Mouse (Mus musculus) retina, embryonic 14.5 days (tissue): ENCODE data around the gene Cdh15.

Source experiments
- DNase-seq: peaks from one replicate; pipeline ENCODE4 v3.0.0-alpha.2; 2015; ENCODE audit warnings: low spot score

Cdh15 gene

GRCm38 (mm10) chr8:122836696-122837095 lies 11.1 kb upstream of the Cdh15 start:
- no peak for DNase-seq

GRCm38 (mm10) chr8:122844161-122844560 lies 3.6 kb upstream of the Cdh15 start:
- no peak for DNase-seq

- no peak for DNase-seq
These were observed 2.1 kb upstream of the Cdh15 start for GRCm38 (mm10) chr8:122845662-122846061.

- no peak for DNase-seq
These were observed 1.6 kb downstream of the Cdh15 start for GRCm38 (mm10) chr8:122849152-122849910.

GRCm38 (mm10) chr8:122850641-122851240 lies 3.0 kb downstream of the Cdh15 start:
- no peak for DNase-seq

- no peak for DNase-seq
These were observed 4.2 kb downstream of the Cdh15 start for GRCm38 (mm10) chr8:122851692-122852545.

GRCm38 (mm10) chr8:122852546-122852905 lies 4.8 kb downstream of the Cdh15 start:
- DNase-seq = no peak

- DNase-seq = peak; percentile 57
These were observed 5.6 kb downstream of the Cdh15 start for GRCm38 (mm10) chr8:122853340-122853771.

- DNase-seq = no peak
These were observed 6.6 kb downstream of the Cdh15 start for GRCm38 (mm10) chr8:122854388-122854787.

- no peak for DNase-seq
These were observed 7.4 kb downstream of the Cdh15 start for GRCm38 (mm10) chr8:122855123-122855522.

GRCm38 (mm10) chr8:122856288-122856687 lies 8.5 kb downstream of the Cdh15 start:
- DNase-seq = no peak

- no peak for DNase-seq
These were observed 12.1 kb downstream of the Cdh15 start for GRCm38 (mm10) chr8:122859843-122860242.

- peak; percentile 19 for DNase-seq
These were observed 17.0 kb downstream of the Cdh15 start for GRCm38 (mm10) chr8:122864719-122865129.

- DNase-seq = peak; percentile 45
These were observed 17.7 kb downstream of the Cdh15 start for GRCm38 (mm10) chr8:122865441-122865840.

GRCm38 (mm10) chr8:122866231-122866630 lies 18.5 kb downstream of the Cdh15 start:
- DNase-seq = no peak

- DNase-seq = no peak
These were observed 20.2 kb downstream of the Cdh15 start for GRCm38 (mm10) chr8:122867982-122868381.

- peak; percentile 15 for DNase-seq
These were observed 22.7 kb downstream of the Cdh15 start for GRCm38 (mm10) chr8:122870377-122870863.

GRCm38 (mm10) chr8:122871663-122872062 lies 23.9 kb downstream of the Cdh15 start:
- no peak for DNase-seq

- DNase-seq = no peak
These were observed 25.4 kb downstream of the Cdh15 start for GRCm38 (mm10) chr8:122873171-122873570.

- DNase-seq = no peak
These were observed 27.4 kb downstream of the Cdh15 start for GRCm38 (mm10) chr8:122875186-122875585.

- DNase-seq = no peak
These were observed 30.5 kb downstream of the Cdh15 start for GRCm38 (mm10) chr8:122878231-122878630.

GRCm38 (mm10) chr8:122880302-122880701 lies 32.5 kb downstream of the Cdh15 start:
- DNase-seq = no peak

- no peak for DNase-seq
These were observed 35.9 kb downstream of the Cdh15 start for GRCm38 (mm10) chr8:122883671-122884070.
